Mouse (Mus musculus): ENCODE measurements around the gene Sept1. TPM values are rescaled to one million over a fixed set of nuclear protein-coding genes. Genes with fewer than 3 reads are reported as not detected.

The Sept1 gene
- polyA plus RNA-seq, 1 experiment from 2014 or later = 28.9 TPM

- Histone ChIP-seq H3K4me3 (peak overlapping the region; percentile 34; the same call in 1 of the 2 replicates), H3K36me3 (no peaks in the 10 kb centered on the region), H3K9ac (peak overlapping the region; percentile 64), H3K27me3 (no peaks in the 10 kb centered on the region), H3K4me2 (peak overlapping the region; percentile 63), H3K4me1 (peaks cover 11% of the 10 kb centered on the region), H3K27ac (no peak overlapping the region), H3K9me3 (no peaks in the 10 kb centered on the region)
- 39% methylated on average over 21 of the region's 21 CpGs for WGBS
- ATAC-seq (ENCODE audit: borderline replicate concordance, extremely low read depth, low FRiP score, low TSS enrichment) = no peak
Observed at GRCm38 (mm10) chr7:127214521-127214920, 18.4 kb downstream of the Sept1 start.

GRCm38 (mm10) chr7:127213930-127214329 is 19.0 kb downstream of the Sept1 start:
- no peaks in the 10 kb centered on the region for H3K27me3 ChIP-seq
- peaks cover 14% of the 10 kb centered on the region for H3K4me1 ChIP-seq
- no peak for ATAC-seq (ENCODE audit: borderline replicate concordance, extremely low read depth, low FRiP score, low TSS enrichment)
- peak overlapping the region; percentile 63; the same call in 1 of the 2 replicates for H3K4me2 ChIP-seq
- no peak overlapping the region for H3K27ac ChIP-seq
- H3K9ac ChIP-seq = no peak overlapping the region
- no peaks in the 10 kb centered on the region for H3K9me3 ChIP-seq
- 60% methylated on average over 12 of the region's 12 CpGs for WGBS
- no peak overlapping the region for H3K4me3 ChIP-seq
- H3K36me3 ChIP-seq = no peaks in the 10 kb centered on the region

GRCm38 (mm10) chr7:127213485-127213884 is 19.4 kb downstream of the Sept1 start:
- Histone ChIP-seq H3K9me3 (no peaks in the 10 kb centered on the region), H3K36me3 (no peaks in the 10 kb centered on the region), H3K4me2 (no peak overlapping the region), H3K27me3 (no peaks in the 10 kb centered on the region), H3K9ac (no peak overlapping the region), H3K27ac (no peak overlapping the region), H3K4me1 (peaks cover 14% of the 10 kb centered on the region), H3K4me3 (no peak overlapping the region)
- ATAC-seq (ENCODE audit: borderline replicate concordance, extremely low read depth, low FRiP score, low TSS enrichment) = no peak
- WGBS = 39% methylated on average over 7 of the region's 7 CpGs

GRCm38 (mm10) chr7:127212432-127213250 is 20.3 kb downstream of the Sept1 start:
- Histone ChIP-seq H3K4me3 (no peak overlapping the region), H3K27me3 (no peaks in the 10 kb centered on the region), H3K9me3 (no peaks in the 10 kb centered on the region), H3K27ac (no peak overlapping the region), H3K9ac (no peak overlapping the region), H3K4me2 (no peak overlapping the region), H3K36me3 (no peaks in the 10 kb centered on the region), H3K4me1 (peaks cover 14% of the 10 kb centered on the region)
- no peak for ATAC-seq (ENCODE audit: borderline replicate concordance, extremely low read depth, low FRiP score, low TSS enrichment)
- 86% methylated on average over 12 of the region's 12 CpGs for WGBS

GRCm38 (mm10) chr7:127211014-127211745 is 21.8 kb downstream of the Sept1 start:
- no peak overlapping the region for H3K27ac ChIP-seq
- no peak overlapping the region for H3K9ac ChIP-seq
- H3K9me3 ChIP-seq = no peaks in the 10 kb centered on the region
- no peak for ATAC-seq (ENCODE audit: borderline replicate concordance, extremely low read depth, low FRiP score, low TSS enrichment)
- peaks cover 26% of the 10 kb centered on the region for H3K4me1 ChIP-seq
- H3K27me3 ChIP-seq = no peaks in the 10 kb centered on the region
- 73% methylated on average over 5 of the region's 5 CpGs for WGBS
- H3K36me3 ChIP-seq = no peaks in the 10 kb centered on the region
- no peak overlapping the region for H3K4me2 ChIP-seq
- no peak overlapping the region for H3K4me3 ChIP-seq

- Histone ChIP-seq H3K4me3 (no peak overlapping the region), H3K9ac (no peak overlapping the region), H3K27ac (no peak overlapping the region), H3K36me3 (no peaks in the 10 kb centered on the region), H3K4me1 (peaks cover 29% of the 10 kb centered on the region), H3K9me3 (no peaks in the 10 kb centered on the region), H3K4me2 (no peak overlapping the region), H3K27me3 (no peaks in the 10 kb centered on the region)
- no peak for ATAC-seq (ENCODE audit: borderline replicate concordance, extremely low read depth, low FRiP score, low TSS enrichment)
- 88% methylated on average over 4 of the region's 4 CpGs for WGBS
Observed at GRCm38 (mm10) chr7:127210266-127210665, 22.7 kb downstream of the Sept1 start.

- Histone ChIP-seq H3K4me2 (peak overlapping the region; percentile 75; the same call in 1 of the 2 replicates), H3K4me1 (peaks cover 28% of the 10 kb centered on the region), H3K27ac (no peak overlapping the region), H3K9me3 (no peaks in the 10 kb centered on the region), H3K27me3 (no peaks in the 10 kb centered on the region), H3K9ac (no peak overlapping the region), H3K4me3 (no peak overlapping the region), H3K36me3 (no peaks in the 10 kb centered on the region)
- 78% methylated on average over 5 of the region's 5 CpGs for WGBS
- ATAC-seq (ENCODE audit: borderline replicate concordance, extremely low read depth, low FRiP score, low TSS enrichment) = no peak
Observed at GRCm38 (mm10) chr7:127209851-127210250, 23.1 kb downstream of the Sept1 start.

- ATAC-seq (ENCODE audit: borderline replicate concordance, extremely low read depth, low FRiP score, low TSS enrichment) = peak; percentile 94
- H3K9ac ChIP-seq = peak within 1 kb of the TSS; percentile 93
- H3K4me3 ChIP-seq = peak within 1 kb of the TSS; percentile 78
- no peaks in the 10 kb centered on the region for H3K9me3 ChIP-seq
- peak within 1 kb of the TSS; percentile 89 for H3K4me2 ChIP-seq
- H3K36me3 ChIP-seq = peaks cover 4% of the 10 kb centered on the region; the same call in 1 of the 2 replicates
- H3K27me3 ChIP-seq = no peaks in the 10 kb centered on the region
- peaks cover 25% of the 10 kb centered on the region for H3K4me1 ChIP-seq
- peak within 1 kb of the TSS; percentile 85 for H3K27ac ChIP-seq
- WGBS = 2% methylated on average over 33 of the region's 44 CpGs
Observed at GRCm38 (mm10) chr7:127208553-127209438, 24.1 kb downstream of the Sept1 start, which contains the start of gene Mylpf. Gene Mylpf, plus strand, starts transcription at chr7:127208890.

GRCm38 (mm10) chr7:127208295-127208552 is 24.7 kb downstream of the Sept1 start, which contains the start of gene Tbc1d10b:
Gene Tbc1d10b, minus strand, starts transcription at chr7:127208468.
- Histone ChIP-seq H3K9ac (peak within 1 kb of the TSS; percentile 93), H3K4me1 (peaks cover 25% of the 10 kb centered on the region), H3K36me3 (peaks cover 7% of the 10 kb centered on the region), H3K9me3 (no peaks in the 10 kb centered on the region), H3K27ac (peak within 1 kb of the TSS; percentile 85), H3K4me2 (peak within 1 kb of the TSS; percentile 89), H3K4me3 (peak within 1 kb of the TSS; percentile 78), H3K27me3 (no peaks in the 10 kb centered on the region)
- WGBS = under 1% methylated on average over 42 of the region's 44 CpGs
- ATAC-seq (ENCODE audit: borderline replicate concordance, extremely low read depth, low FRiP score, low TSS enrichment) = peak; percentile 43

- Histone ChIP-seq H3K36me3 (peaks cover 13% of the 10 kb centered on the region), H3K4me1 (peaks cover 25% of the 10 kb centered on the region), H3K4me3 (peak overlapping the region; percentile 78), H3K9me3 (no peaks in the 10 kb centered on the region), H3K27ac (peak overlapping the region; percentile 85), H3K4me2 (peak overlapping the region; percentile 89), H3K9ac (peak overlapping the region; percentile 93), H3K27me3 (no peaks in the 10 kb centered on the region)
- peak; percentile 6 for ATAC-seq (ENCODE audit: borderline replicate concordance, extremely low read depth, low FRiP score, low TSS enrichment)
- WGBS = under 1% methylated on average over 52 of the region's 53 CpGs
Observed at GRCm38 (mm10) chr7:127207374-127208294, 25.3 kb downstream of the Sept1 start.

All from lung, embryonic 15.5 days (tissue).